Mouse (Mus musculus): ENCODE measurements around the gene Ccdc6. TPM values are rescaled to one million over a fixed set of nuclear protein-coding genes. Genes with fewer than 3 reads are reported as not detected.

Gene Ccdc6
- total and polyA plus RNA-seq, 3 experiments, result 21.1 to 93.8 (median 22.2) TPM

DNA sequence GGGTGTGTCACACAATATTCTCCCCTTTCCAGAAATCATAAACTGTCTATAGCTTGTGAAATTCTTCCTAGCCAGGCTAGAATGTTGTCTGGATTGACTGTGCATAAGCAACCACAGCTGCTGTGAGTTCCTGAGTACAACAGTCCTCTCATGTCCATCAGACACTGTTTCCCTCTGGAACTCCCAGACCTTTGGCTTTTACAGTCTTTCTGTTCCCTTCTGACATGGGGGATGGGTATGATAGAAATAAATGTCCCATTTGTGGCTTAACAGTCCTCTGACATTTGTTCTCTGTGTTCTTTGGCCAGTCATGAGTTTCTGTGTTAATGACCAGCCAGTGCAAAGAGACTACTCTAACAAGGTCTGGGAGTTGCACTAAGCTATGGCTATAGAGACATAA is 129.7 kb downstream of the Ccdc6 start:
- DNase-seq (ENCODE audit: low spot score) (no peak), ATAC-seq (ENCODE audit: extremely low read depth, insufficient number of reproducible peaks, low FRiP score, poor library complexity, severe bottlenecking) (no peak)
- H3K27me3 ChIP-seq (ENCODE audit: insufficient read depth, low read length), result no peaks in the 10 kb centered on the region
- no peaks in the 10 kb centered on the region for H3K36me3 ChIP-seq (replicated peaks)
- no peaks in the 10 kb centered on the region for H3K4me1 ChIP-seq (ENCODE audit: insufficient read depth, low read depth, low read length)
- peaks cover 17% of the 10 kb centered on the region for H3K9me3 ChIP-seq (replicated peaks)
- TF ChIP-seq TAL1 (conservative IDR thresholded peaks at IDR 0.05; ENCODE audit: low read depth, low read length) (no peak), CTCF (IDR thresholded peaks at IDR 0.05; ENCODE audit: low read depth, low read length) (no peak), POLR2AphosphoS5 (IDR thresholded peaks at IDR 0.05; ENCODE audit: insufficient replicate concordance, low read depth, low read length) (no peak), GATA2 (IDR thresholded peaks at IDR 0.05; ENCODE audit: borderline replicate concordance, low read depth, low read length) (no peak), GATA1 (IDR thresholded peaks at IDR 0.05; ENCODE audit: borderline replicate concordance, low read length) (no peak)
- no peak overlapping the region for H3K4me3 ChIP-seq (ENCODE audit: low read depth, low read length)

DNA sequence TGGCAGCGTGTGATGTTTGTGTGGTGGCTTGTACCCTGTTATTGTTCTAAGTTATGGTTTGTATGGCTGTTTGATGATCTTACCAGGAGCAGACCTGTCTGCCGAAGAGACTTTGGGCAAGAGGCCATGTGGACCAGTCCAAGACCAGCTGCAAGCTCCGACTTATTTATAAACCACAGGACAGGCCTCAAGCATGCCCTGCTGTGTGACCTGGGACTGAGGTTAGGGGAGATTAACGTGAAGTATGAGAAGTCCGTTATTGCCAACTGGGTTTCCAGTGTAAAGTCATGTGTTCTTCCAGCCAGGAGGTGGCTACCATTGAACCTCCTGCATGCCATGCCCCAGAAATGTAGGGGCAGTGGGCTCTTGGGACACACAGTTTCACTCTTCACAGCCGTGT is 133.4 kb downstream of the Ccdc6 start:
- ATAC-seq (ENCODE audit: extremely low read depth, insufficient number of reproducible peaks, low FRiP score, poor library complexity, severe bottlenecking), result no peak
- Histone ChIP-seq H3K9me3 (replicated peaks) (peaks cover 5% of the 10 kb centered on the region), H3K4me1 (ENCODE audit: insufficient read depth, low read depth, low read length) (no peaks in the 10 kb centered on the region), H3K36me3 (replicated peaks) (no peaks in the 10 kb centered on the region), H3K27me3 (ENCODE audit: insufficient read depth, low read length) (no peaks in the 10 kb centered on the region), H3K4me3 (ENCODE audit: low read depth, low read length) (no peak overlapping the region)
- DNase-seq (ENCODE audit: low spot score), result no peak
- TF ChIP-seq TAL1 (conservative IDR thresholded peaks at IDR 0.05; ENCODE audit: low read depth, low read length), result no peak
- TF ChIP-seq CTCF (IDR thresholded peaks at IDR 0.05; ENCODE audit: low read depth, low read length), result no peak
- no peak for TF ChIP-seq GATA1 (IDR thresholded peaks at IDR 0.05; ENCODE audit: borderline replicate concordance, low read length)
- TF ChIP-seq POLR2AphosphoS5 (IDR thresholded peaks at IDR 0.05; ENCODE audit: insufficient replicate concordance, low read depth, low read length), result no peak
- TF ChIP-seq GATA2 (IDR thresholded peaks at IDR 0.05; ENCODE audit: borderline replicate concordance, low read depth, low read length), result no peak

- ATAC-seq (ENCODE audit: extremely low read depth, insufficient number of reproducible peaks, low FRiP score, poor library complexity, severe bottlenecking), result no peak
- Histone ChIP-seq H3K4me1 (ENCODE audit: insufficient read depth, low read depth, low read length) (no peaks in the 10 kb centered on the region), H3K9me3 (replicated peaks) (peaks cover 16% of the 10 kb centered on the region), H3K36me3 (replicated peaks) (no peaks in the 10 kb centered on the region), H3K4me3 (ENCODE audit: low read depth, low read length) (no peak overlapping the region), H3K27me3 (ENCODE audit: insufficient read depth, low read length) (no peaks in the 10 kb centered on the region)
- TF ChIP-seq GATA2 (IDR thresholded peaks at IDR 0.05; ENCODE audit: borderline replicate concordance, low read depth, low read length) (no peak), GATA1 (IDR thresholded peaks at IDR 0.05; ENCODE audit: borderline replicate concordance, low read length) (no peak), CTCF (IDR thresholded peaks at IDR 0.05; ENCODE audit: low read depth, low read length) (no peak), POLR2AphosphoS5 (IDR thresholded peaks at IDR 0.05; ENCODE audit: insufficient replicate concordance, low read depth, low read length) (no peak), TAL1 (conservative IDR thresholded peaks at IDR 0.05; ENCODE audit: low read depth, low read length) (no peak)
- DNase-seq (ENCODE audit: low spot score), result no peak
Measured at GRCm38 (mm10) chr10:70237936-70238335, 141.0 kb downstream of the Ccdc6 start.

Other genes starting within 250 kb of the Ccdc6 start
- not detected in 2 replicates for gene Mrln, start 107.5 kb downstream of the Ccdc6 start, total RNA-seq (2014; fragmentation: Nextera tagmentation)
- 0.64 and 1.7 TPM in 2 replicates for gene Mrln, start 107.5 kb downstream of the Ccdc6 start, total RNA-seq (2017)
- gene Mrln, start 107.5 kb downstream of the Ccdc6 start, polyA plus RNA-seq (2012), result not detected in 2 replicates
- gene Slc16a9, start 148.0 kb downstream of the Ccdc6 start, total RNA-seq (2014; fragmentation: Nextera tagmentation), result not detected in 2 replicates
- 0.11 TPM in 1 of 2 replicates, not detected in the other for gene Slc16a9, start 148.0 kb downstream of the Ccdc6 start, total RNA-seq (2017)
- gene Slc16a9, start 148.0 kb downstream of the Ccdc6 start, polyA plus RNA-seq (2012), result not detected in 2 replicates